22 mouse cellular contexts compared by ENCODE assay signal in genomic region chr12:52464593-52464992, GRCm38 (mm10). TPM values are rescaled to one million over a fixed set of nuclear protein-coding genes. Genes with fewer than 3 reads are reported as not detected.
A peak's percentile ranks its signal among the peaks of the same experiment; 100 is the strongest.
DNase-seq lines count a peak whose midpoint lies in the region; ATAC-seq and TF ChIP-seq lines count a peak whose summit lies in the region.
"Had no signal": no experiment of that assay in that cellular context is flagged by ENCODE, and none has a peak within 500 bp of the region (broad histone marks: within the 10 kb centered on the region; RNA-seq: fewer than 3 reads in every experiment).

No protein-coding gene starts in this region.

- peaks cover 0 to 5% of the 10 kb centered on the region in 2 experiments; a peak in 2 of 4 replicates for H3K4me1 ChIP-seq in liver, embryonic 14.5 days (replicated peaks; ENCODE audit: control insufficient read depth in 2 of 2, insufficient read depth in 2 of 2, low read length in 1 of 2)
- H3K4me1 ChIP-seq: embryonic facial prominence, embryonic 15.5 days; heart, embryonic 10.5 days; stomach, embryonic 15.5 days had no signal

- no peak for DNase-seq in frontal cortex, postnatal 36 days (ENCODE audit: low spot score in 2 of 2)
- DNase-seq in MN1 (ENCODE audit: low spot score), result peak; percentile 10
- DNase-seq in adrenal gland, postnatal 10 days, result peak; percentile 66
- DNase-seq in liver, embryonic 14.5 days (ENCODE audit: low read depth in 3 of 3, low spot score in 3 of 3), result peak in 2 of 3 experiments; percentile 13 to 17
- DNase-seq in gastrocnemius, postnatal 36 days, result no peak
- DNase-seq in urinary bladder, adult 18-20 months (ENCODE audit: low spot score in 2 of 2), result no peak
- DNase-seq: B cell, adult 2 months; cerebellum, adult 11 months; heart, postnatal 14 days; kidney, adult 11 months; kidney, postnatal 14 days; lung, adult 2 months; midbrain, embryonic 14.5 days; spleen, adult 18-20 months; thymus, postnatal 14 days had no signal

- no peak overlapping the region for H3K9ac ChIP-seq in liver, embryonic 14.5 days (replicated peaks)
- H3K9ac ChIP-seq: embryonic facial prominence, embryonic 15.5 days; hindbrain, embryonic 15.5 days; stomach, embryonic 15.5 days had no signal

- H3K4me2 ChIP-seq in liver, embryonic 14.5 days (ENCODE audit: low read depth), result no peak overlapping the region
- H3K4me2 ChIP-seq: embryonic facial prominence, embryonic 15.5 days; hindbrain, embryonic 15.5 days; stomach, embryonic 15.5 days had no signal

- no peaks in the 10 kb centered on the region for H3K36me3 ChIP-seq in liver, embryonic 14.5 days (replicated peaks; ENCODE audit: control insufficient read depth, insufficient read depth, low read depth)
- H3K36me3 ChIP-seq: embryonic facial prominence, embryonic 15.5 days; heart, embryonic 10.5 days; hindbrain, embryonic 15.5 days; stomach, embryonic 15.5 days had no signal

- intact Hi-C loops in gastrocnemius, postnatal 36 days (cut with DNase I), result no loop called here

- H3K27ac ChIP-seq in liver, embryonic 14.5 days, result no peak overlapping the region
- H3K27ac ChIP-seq: embryonic facial prominence, embryonic 15.5 days; heart, embryonic 10.5 days; hindbrain, embryonic 15.5 days; macrophage; stomach, embryonic 15.5 days had no signal

- ATAC-seq in frontal cortex, adult (ENCODE audit: low TSS enrichment), result 0 out of 2 replicates have a peak, but pooled peaks have one; percentile 23
- ATAC-seq in liver, embryonic 14.5 days (ENCODE audit: insufficient read depth), result peak; percentile 48; the same call in 1 of the 2 replicates
- ATAC-seq: forebrain, embryonic 14.5 days had no signal

- no peak for TF ChIP-seq EP300 in liver, embryonic 14.5 days (IDR thresholded peaks at IDR 0.05; ENCODE audit: low read depth)

- H3K27me3 ChIP-seq in liver, embryonic 14.5 days (ENCODE audit: control insufficient read depth, insufficient read depth, low read length), result no peaks in the 10 kb centered on the region
- H3K27me3 ChIP-seq: embryonic facial prominence, embryonic 15.5 days; hindbrain, embryonic 15.5 days; stomach, embryonic 15.5 days had no signal

- TF ChIP-seq CTCF in liver, embryonic 14.5 days (IDR thresholded peaks at IDR 0.05; ENCODE audit: low read depth), result no peak

- no peaks in the 10 kb centered on the region for H3K9me3 ChIP-seq in liver, embryonic 14.5 days (ENCODE audit: control insufficient read depth, low read length)
- H3K9me3 ChIP-seq: embryonic facial prominence, embryonic 15.5 days; heart, embryonic 10.5 days; hindbrain, embryonic 15.5 days; stomach, embryonic 15.5 days had no signal

- no peak overlapping the region for H3K4me3 ChIP-seq in liver, embryonic 14.5 days (ENCODE audit: insufficient read depth in 1 of 2, low read depth in 2 of 2, low read length in 2 of 2)
- H3K4me3 ChIP-seq: embryonic facial prominence, embryonic 15.5 days; heart, embryonic 10.5 days; hindbrain, embryonic 15.5 days; stomach, embryonic 15.5 days had no signal

RNA-seq across cellular contexts. Expression of gene Arhgap5, which starts 39.2 kb away (rescaled TPM):
- total RNA-seq in adrenal gland, postnatal 10 days (2021), result 10 to 100 TPM; 74.0 to 80.4 TPM
- polyA plus RNA-seq in liver, embryonic 14.5 days (2012; rRNA removed), result 2.6 and 3.5 TPM in 2 replicates
- 7.8 and 9.4 TPM in 2 replicates for polyA plus RNA-seq in liver, embryonic 14.5 days (2014; fragmentation: Nextera tagmentation; extraction: Ambion mirVana)
- 10 to 100 TPM; 30.7 to 35.3 TPM for total RNA-seq in gastrocnemius, postnatal 36 days (2021)

Comparison
In these comparisons a context has a peak if more than half of its experiments do, and no peak if none do; other contexts are left out.
1. DNase-seq: peak in MN1 (single experiment), adrenal gland, postnatal 10 days (single experiment) and liver, embryonic 14.5 days (2 of 3); none in frontal cortex, postnatal 36 days (0 of 2), gastrocnemius, postnatal 36 days (0 of 2) and urinary bladder, adult 18-20 months (0 of 2).